Mouse (Mus musculus) CD4-positive naive resting alpha-beta T cell, adult 57 days (primary cell): ENCODE results near the gene Olfr1255. TPM values are rescaled to one million over a fixed set of nuclear protein-coding genes. Genes with fewer than 3 reads are reported as not detected.

Source experiments
- total RNA-seq: library from RNA; stranded (reverse); gene quantifications from one replicate; pipeline ENCODE4 v1.2.4, GENCODE M21; 2023

Gene Olfr1255
- total RNA-seq, result not detected

GRCm38 (mm10) chr2:89811751-89812150 lies at the start of gene Olfr1255:
TSS of gene Olfr1255 (plus strand) at chr2:89812051.

GRCm38 (mm10) chr2:89793519-89793918 lies 18.3 kb upstream of the Olfr1255 start, which contains the start of gene Olfr1254:
TSS of gene Olfr1254 (minus strand) at chr2:89793619.

GRCm38 (mm10) chr2:89841455-89841854 lies 29.6 kb downstream of the Olfr1255 start, which contains the start of gene Olfr1256:
TSS of gene Olfr1256 (minus strand) at chr2:89841555.

GRCm38 (mm10) chr2:89848105-89848504 lies 36.3 kb downstream of the Olfr1255 start, which contains the start of gene Olfr48:
TSS of gene Olfr48 (minus strand) at chr2:89848205.

Other genes starting within 250 kb of the Olfr1255 start
- gene Olfr1245, start 233.6 kb upstream of the Olfr1255 start, total RNA-seq, result not detected
- not detected for gene Olfr1246, start 218.9 kb upstream of the Olfr1255 start, total RNA-seq
- not detected for gene Olfr1247, start 197.9 kb upstream of the Olfr1255 start, total RNA-seq
- not detected for gene Olfr1248, start 193.8 kb upstream of the Olfr1255 start, total RNA-seq
- gene Olfr1249, start 177.1 kb upstream of the Olfr1255 start, total RNA-seq, result not detected
- gene Olfr1250, start 150.6 kb upstream of the Olfr1255 start, total RNA-seq, result not detected
- gene Olfr1251, start 140.1 kb upstream of the Olfr1255 start, total RNA-seq, result not detected
- gene Olfr1252, start 87.0 kb upstream of the Olfr1255 start, total RNA-seq, result not detected
- gene Olfr1253, start 55.0 kb upstream of the Olfr1255 start, total RNA-seq, result not detected
- not detected for gene Olfr1254, start 18.4 kb upstream of the Olfr1255 start, total RNA-seq
- not detected for gene Olfr1256, start 29.5 kb downstream of the Olfr1255 start, total RNA-seq
- not detected for gene Olfr48, start 36.2 kb downstream of the Olfr1255 start, total RNA-seq
- gene Olfr1257, start 66.4 kb downstream of the Olfr1255 start, total RNA-seq, result not detected
- gene Olfr1258, start 115.3 kb downstream of the Olfr1255 start, total RNA-seq, result not detected
- not detected for gene Olfr1259, start 136.6 kb downstream of the Olfr1255 start, total RNA-seq
- not detected for gene Olfr1260, start 162.3 kb downstream of the Olfr1255 start, total RNA-seq
- gene Olfr1261, start 179.2 kb downstream of the Olfr1255 start, total RNA-seq, result not detected
- not detected for gene Olfr1262, start 188.1 kb downstream of the Olfr1255 start, total RNA-seq
- not detected for gene Olfr1263, start 200.1 kb downstream of the Olfr1255 start, total RNA-seq
- gene Olfr1264, start 213.5 kb downstream of the Olfr1255 start, total RNA-seq, result not detected
- not detected for gene Olfr1265, start 223.3 kb downstream of the Olfr1255 start, total RNA-seq